Mouse (Mus musculus) small intestine, adult 2 months (tissue): Measurements from ENCODE around the gene Intu.

Experiments used
- CTCF ChIP-seq: fragments of 200-500 bp; IDR thresholded peaks from 2 replicates; pipeline ENCODE4 v1.5.1; 2012; ENCODE audit warnings: low read depth, mild to moderate bottlenecking, control low read depth, inconsistent platforms, low read length, moderate library complexity, mixed read lengths; ENCODE audit not compliant: insufficient replicate concordance, insufficient read length; ENCODE audit errors: extremely low read depth
- POLR2A ChIP-seq: fragments of 200-500 bp; IDR thresholded peaks from 2 replicates; pipeline ENCODE4 v1.6.1; 2012; ENCODE audit warnings: low read depth, mild to moderate bottlenecking, control low read depth, inconsistent platforms, low read length, moderate library complexity

DNA sequence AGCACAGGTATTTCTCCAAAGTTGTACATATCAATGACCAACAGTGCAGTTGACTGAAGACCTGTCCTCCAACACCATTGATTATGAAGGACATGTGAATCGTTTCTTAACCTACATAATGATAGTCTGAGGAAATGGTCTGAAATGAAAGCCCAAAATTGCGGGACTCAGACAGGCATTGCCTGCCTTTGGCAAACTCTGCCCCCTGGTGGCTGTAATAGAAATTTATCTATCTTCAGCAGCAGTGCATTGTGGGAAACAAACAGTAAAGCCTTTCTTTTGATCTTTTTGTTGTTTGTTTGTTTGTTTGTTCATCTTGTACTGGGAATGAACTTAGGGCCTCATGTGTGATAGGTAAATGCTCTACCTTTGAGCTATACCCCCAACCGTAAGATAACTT is 32.2 kb upstream of the Intu start:
- TF ChIP-seq CTCF, result peak; percentile 32; the same call in 1 of the 2 replicates
- TF ChIP-seq POLR2A, result no peak
